ENCODE assay signal across 27 mouse cellular contexts in genomic region chr2:68989117-68989516, GRCm38 (mm10).
DNase-seq lines count a peak whose midpoint lies in the region; ATAC-seq and TF ChIP-seq lines count a peak whose summit lies in the region.
"Had no signal": no experiment of that assay in that cellular context is flagged by ENCODE, and none has a peak within 500 bp of the region (broad histone marks: within the 10 kb centered on the region; RNA-seq: fewer than 3 reads in every experiment).

No protein-coding gene starts in this region.

- no peaks in the 10 kb centered on the region for H3K36me3 ChIP-seq in intestine, postnatal 0 days (ENCODE audit: control insufficient read depth, insufficient read depth)
- H3K36me3 ChIP-seq in forebrain, embryonic 16.5 days (ENCODE audit: control insufficient read depth, insufficient read depth) = no peaks in the 10 kb centered on the region
- H3K36me3 ChIP-seq: embryonic facial prominence, embryonic 15.5 days; forebrain, embryonic 12.5 days; intestine, embryonic 15.5 days; midbrain, embryonic 13.5 days; neural tube, embryonic 13.5 days had no signal

- H3K4me3 ChIP-seq in layer of hippocampus, adult 2 months = no peak overlapping the region
- H3K4me3 ChIP-seq in intestine, postnatal 0 days (ENCODE audit: low read depth, low read length) = no peak overlapping the region
- H3K4me3 ChIP-seq in forebrain, embryonic 16.5 days (replicated peaks; ENCODE audit: low read length) = no peak overlapping the region
- H3K4me3 ChIP-seq: embryonic facial prominence, embryonic 10.5 days; embryonic facial prominence, embryonic 15.5 days; forebrain, embryonic 12.5 days; intestine, embryonic 15.5 days; midbrain, embryonic 13.5 days; neural tube, embryonic 13.5 days had no signal

- H3K4me1 ChIP-seq in intestine, postnatal 0 days (replicated peaks; ENCODE audit: control insufficient read depth, insufficient read depth, low read length) = no peaks in the 10 kb centered on the region
- peaks cover under 1% of the 10 kb centered on the region; the same call in 1 of the 2 replicates for H3K4me1 ChIP-seq in forebrain, embryonic 16.5 days (replicated peaks; ENCODE audit: control insufficient read depth, insufficient read depth, low read length)
- H3K4me1 ChIP-seq: forebrain, embryonic 12.5 days; intestine, embryonic 15.5 days; midbrain, embryonic 13.5 days had no signal

- 0 out of 2 replicates have a peak overlapping the region, but pooled peaks have one; percentile 25 for H3K27ac ChIP-seq in layer of hippocampus, adult 2 months
- no peak overlapping the region for H3K27ac ChIP-seq in intestine, postnatal 0 days (ENCODE audit: low read depth, low read length)
- H3K27ac ChIP-seq in forebrain, embryonic 16.5 days (ENCODE audit: low read length) = no peak overlapping the region
- H3K27ac ChIP-seq: embryonic facial prominence, embryonic 10.5 days; embryonic facial prominence, embryonic 15.5 days; forebrain, embryonic 12.5 days; hindbrain, postnatal 0 days; intestine, embryonic 15.5 days; liver, embryonic 14.5 days; macrophage; midbrain, embryonic 13.5 days; neural tube, embryonic 13.5 days had no signal

- no peaks in the 10 kb centered on the region for H3K27me3 ChIP-seq in intestine, postnatal 0 days (replicated peaks; ENCODE audit: control insufficient read depth, insufficient read depth, low read length)
- H3K27me3 ChIP-seq in forebrain, embryonic 16.5 days (replicated peaks; ENCODE audit: control insufficient read depth, insufficient read depth, low read length) = no peaks in the 10 kb centered on the region
- H3K27me3 ChIP-seq: embryonic facial prominence, embryonic 15.5 days; forebrain, embryonic 12.5 days; intestine, embryonic 15.5 days; midbrain, embryonic 13.5 days; neural tube, embryonic 13.5 days; Patski had no signal

- H3K4me2 ChIP-seq in intestine, postnatal 0 days (replicated peaks; ENCODE audit: low read depth) = no peak overlapping the region
- H3K4me2 ChIP-seq in forebrain, embryonic 16.5 days (ENCODE audit: low read length) = no peak overlapping the region
- H3K4me2 ChIP-seq: embryonic facial prominence, embryonic 15.5 days; forebrain, embryonic 12.5 days; intestine, embryonic 15.5 days; midbrain, embryonic 13.5 days; neural tube, embryonic 13.5 days had no signal

- no peak for DNase-seq in layer of hippocampus, adult 2 months (ENCODE audit: low spot score in 2 of 2)
- no peak for DNase-seq in layer of hippocampus, postnatal 10 days (ENCODE audit: low spot score in 2 of 2)
- peak; percentile 92 for DNase-seq in brain, adult 2 months (ENCODE audit: low read depth, low spot score)
- peak; percentile 37 to 74 for DNase-seq in left cerebral cortex, adult 9 months (ENCODE audit: low spot score in 2 of 2)
- DNase-seq in right cerebral cortex, postnatal 25 days = peak; percentile 54
- DNase-seq: adrenal gland, postnatal 25 days; cerebellum, adult 8-10 months; cerebellum, postnatal 25 days; gastrocnemius, postnatal 14 days; heart, postnatal 14 days; kidney, adult 8-10 months; kidney, postnatal 10 days; liver; lung, adult 2 months; lung, postnatal 10 days had no signal

- TF ChIP-seq CTCF in layer of hippocampus, adult 2 months (conservative IDR thresholded peaks at IDR 0.05) = no peak
- no peak for TF ChIP-seq CTCF in intestine, postnatal 0 days (IDR thresholded peaks at IDR 0.05; ENCODE audit: low read depth)

- H3K9me3 ChIP-seq in intestine, postnatal 0 days (ENCODE audit: control insufficient read depth) = no peaks in the 10 kb centered on the region
- no peaks in the 10 kb centered on the region for H3K9me3 ChIP-seq in forebrain, embryonic 16.5 days (ENCODE audit: control insufficient read depth, low read length)
- H3K9me3 ChIP-seq: embryonic facial prominence, embryonic 10.5 days; embryonic facial prominence, embryonic 15.5 days; forebrain, embryonic 12.5 days; intestine, embryonic 15.5 days; midbrain, embryonic 13.5 days; neural tube, embryonic 13.5 days had no signal

- no peak for ATAC-seq in intestine, postnatal 0 days
- no peak for ATAC-seq in forebrain, embryonic 16.5 days
- ATAC-seq: hindbrain, postnatal 0 days; intestine, embryonic 15.5 days; midbrain, embryonic 13.5 days; Patski had no signal

- 92% methylated on average over 6 of the region's 6 CpGs for WGBS in intestine, postnatal 0 days
- 89% methylated on average over 6 of the region's 6 CpGs for WGBS in forebrain, embryonic 16.5 days

- H3K9ac ChIP-seq in intestine, postnatal 0 days (ENCODE audit: low read depth, low read length) = no peak overlapping the region
- no peak overlapping the region for H3K9ac ChIP-seq in forebrain, embryonic 16.5 days (replicated peaks; ENCODE audit: low read depth, low read length)
- H3K9ac ChIP-seq: embryonic facial prominence, embryonic 15.5 days; forebrain, embryonic 12.5 days; intestine, embryonic 15.5 days; liver, embryonic 14.5 days; midbrain, embryonic 13.5 days; neural tube, embryonic 13.5 days had no signal

Comparison
In these comparisons a context has a peak if more than half of its experiments do, and no peak if none do; other contexts are left out.
1. DNase-seq: peak in brain, adult 2 months (single experiment), left cerebral cortex, adult 9 months (2 of 2) and right cerebral cortex, postnatal 25 days (single experiment); none in layer of hippocampus, adult 2 months (0 of 2) and layer of hippocampus, postnatal 10 days (0 of 2).